Mouse (Mus musculus) kidney, adult 2 months (tissue): ENCODE results near the gene Il11. TPM values are rescaled to one million over a fixed set of nuclear protein-coding genes. Genes with fewer than 3 reads are reported as not detected.

Experiments used
- DNase-seq: peaks from one replicate; pipeline ENCODE4 v3.0.0; 2021
- H3K27ac ChIP-seq: fragments of 200-500 bp; 2 replicates; pipeline ENCODE4 v1.5.1; 2012; ENCODE audit warnings: low read depth, low read length, control low read depth, inconsistent platforms; ENCODE audit not compliant: insufficient read depth
- H3K27me3 ChIP-seq: fragments of 200-500 bp; replicated peaks from 2 replicates; pipeline ENCODE4 v1.6.1; 2012; ENCODE audit warnings: mild to moderate bottlenecking, moderate library complexity, low read length, inconsistent platforms; ENCODE audit not compliant: control insufficient read depth, insufficient read depth
- H3K36me3 ChIP-seq: fragments of 200-500 bp; 2 replicates; pipeline ENCODE4 v1.6.1; 2012; ENCODE audit warnings: mild to moderate bottlenecking, moderate library complexity, low read length, inconsistent platforms; ENCODE audit not compliant: control insufficient read depth, insufficient read depth
- H3K4me1 ChIP-seq: fragments of 200-500 bp; 2 replicates; pipeline ENCODE4 v1.6.1; 2011; ENCODE audit warnings: low read length; ENCODE audit not compliant: control insufficient read depth, insufficient read depth
- H3K4me3 ChIP-seq: fragments of 200-500 bp; 2 replicates; pipeline ENCODE4 v1.5.1; 2011; ENCODE audit warnings: mild to moderate bottlenecking, low read depth, low read length, control low read depth; ENCODE audit not compliant: insufficient read depth
- CTCF ChIP-seq: fragments of 200-500 bp; conservative IDR thresholded peaks from 2 replicates; pipeline ENCODE4 v1.5.1; 2011; ENCODE audit warnings: low read depth, mild to moderate bottlenecking, control low read depth, low read length, moderate library complexity, mixed read lengths; ENCODE audit not compliant: insufficient read depth, insufficient read length
- POLR2A ChIP-seq: fragments of 200-500 bp; IDR thresholded peaks from one replicate; pipeline ENCODE4 v1.6.1; 2011; ENCODE audit warnings: low read depth, low read length, control low read depth
- WGBS: fragments of 180-500 bp; shearing (Covaris S2); methylation state at CpG from one replicate; pipeline ENCODE4 v1.1.7; 2018; 5-methylcytosine and 5-hydroxymethylcytosine counted together
- polyA plus RNA-seq: library from polyadenylated mRNA; depleted of rRNA; stranded (reverse); fragments of >200 nt; gene quantifications from 2 replicates; pipeline ENCODE4 v1.2.3, GENCODE M21; 2012

Gene Il11
- polyA plus RNA-seq, 1 experiment = 0.13 TPM

DNA sequence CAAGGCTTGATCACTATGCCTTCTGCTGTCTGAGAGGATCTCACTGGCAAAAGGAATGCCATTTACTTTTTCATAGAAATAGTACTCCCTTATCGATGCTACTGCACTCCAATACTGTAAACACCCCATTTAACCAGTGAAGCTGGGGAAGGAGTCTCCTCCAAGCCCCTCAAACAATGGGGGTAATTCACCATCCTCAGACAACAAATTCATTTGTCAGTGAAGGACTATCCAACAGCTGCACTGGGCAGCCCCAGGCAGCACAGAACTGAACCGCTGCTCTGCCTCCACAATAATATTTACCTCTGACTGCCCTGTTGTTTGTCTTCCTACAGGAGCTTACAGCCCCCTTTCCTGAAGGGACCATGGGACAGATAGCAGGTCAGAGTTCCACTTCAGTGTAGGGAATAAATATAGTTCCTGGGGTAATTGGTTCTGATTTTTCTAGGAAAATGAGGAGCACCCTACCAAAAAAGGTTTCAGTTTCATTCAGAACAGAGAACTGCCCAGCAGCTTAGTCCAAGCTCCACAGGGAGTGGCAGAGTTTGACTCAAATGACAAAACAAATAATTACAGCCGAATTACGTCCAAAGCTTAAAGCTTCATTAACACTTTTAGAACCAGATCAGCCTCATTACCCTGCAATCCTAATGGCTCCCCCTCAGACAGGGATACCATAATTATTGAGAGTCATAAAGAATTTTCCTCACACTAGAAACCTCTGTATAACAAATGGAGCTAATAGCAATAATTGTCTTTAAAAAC lies 17.5 kb downstream of the Il11 start:
- DNase-seq = no peak
- no peak overlapping the region for H3K27ac ChIP-seq
- TF ChIP-seq POLR2A = no peak
- TF ChIP-seq CTCF = no peak
- no peak overlapping the region for H3K4me3 ChIP-seq
- H3K36me3 ChIP-seq = no peaks in the 10 kb centered on the region
- H3K4me1 ChIP-seq = no peaks in the 10 kb centered on the region
- 25% methylated on average over 4 of the region's 4 CpGs for WGBS
- no peaks in the 10 kb centered on the region for H3K27me3 ChIP-seq

- Histone ChIP-seq H3K27me3 (no peaks in the 10 kb centered on the region), H3K36me3 (no peaks in the 10 kb centered on the region), H3K27ac (no peak overlapping the region), H3K4me3 (no peak overlapping the region), H3K4me1 (no peaks in the 10 kb centered on the region)
- 45% methylated on average over 1 of the region's 1 CpGs for WGBS
- TF ChIP-seq CTCF (no peak), POLR2A (no peak)
- DNase-seq = no peak
These were observed 23.0 kb downstream of the Il11 start for GRCm38 (mm10) chr7:4759670-4760069.

DNA sequence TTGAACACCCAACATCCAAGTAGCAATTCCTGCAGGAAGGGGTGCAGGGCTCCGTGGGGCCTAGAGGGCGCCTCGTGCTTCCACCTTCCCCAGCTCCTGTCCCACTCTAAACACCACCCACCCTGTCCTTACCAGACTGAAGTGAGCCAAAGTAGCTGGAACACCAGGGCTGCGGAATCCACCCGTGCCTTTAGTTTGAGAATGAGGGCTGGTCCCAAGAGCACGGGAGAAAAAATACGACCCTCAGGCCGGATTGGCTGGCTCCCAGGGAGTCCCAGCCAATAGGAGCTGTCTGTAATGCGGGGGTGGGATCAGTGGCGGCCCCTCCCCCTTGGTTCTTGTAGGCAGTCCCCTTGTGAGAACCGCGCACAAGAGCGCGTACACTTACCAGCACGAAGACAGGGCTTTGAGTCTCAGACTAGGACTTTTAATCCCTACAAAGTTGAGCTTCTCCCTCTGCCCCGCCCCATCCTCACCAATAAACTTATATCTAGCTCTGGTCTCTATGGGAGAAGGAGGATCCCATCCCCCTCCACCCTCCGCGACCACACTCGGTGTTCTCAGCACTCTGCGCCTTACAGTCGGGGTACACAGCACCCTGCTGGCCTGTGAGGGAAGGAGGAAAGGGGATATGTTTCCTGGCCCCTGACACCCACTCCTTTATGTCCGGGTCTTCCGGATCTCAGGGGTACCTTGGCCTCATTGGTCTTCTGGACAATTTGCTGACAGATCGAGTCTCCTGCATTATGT lies 29.7 kb downstream of the Il11 start, which contains the start of gene Cox6b2:
Cox6b2 (minus strand) TSS at position 274 of the 750 bp plus-strand sequence.
- Histone ChIP-seq H3K36me3 (no peaks in the 10 kb centered on the region), H3K4me1 (peaks cover 5% of the 10 kb centered on the region; the same call in 1 of the 2 replicates), H3K4me3 (peak within 1 kb of the TSS; percentile 28), H3K27ac (no peak within 1 kb of the TSS), H3K27me3 (no peaks in the 10 kb centered on the region)
- no peak for TF ChIP-seq CTCF
- TF ChIP-seq POLR2A = no peak
- WGBS = 6% methylated on average over 24 of the region's 24 CpGs
- DNase-seq = peak; percentile 83

DNA sequence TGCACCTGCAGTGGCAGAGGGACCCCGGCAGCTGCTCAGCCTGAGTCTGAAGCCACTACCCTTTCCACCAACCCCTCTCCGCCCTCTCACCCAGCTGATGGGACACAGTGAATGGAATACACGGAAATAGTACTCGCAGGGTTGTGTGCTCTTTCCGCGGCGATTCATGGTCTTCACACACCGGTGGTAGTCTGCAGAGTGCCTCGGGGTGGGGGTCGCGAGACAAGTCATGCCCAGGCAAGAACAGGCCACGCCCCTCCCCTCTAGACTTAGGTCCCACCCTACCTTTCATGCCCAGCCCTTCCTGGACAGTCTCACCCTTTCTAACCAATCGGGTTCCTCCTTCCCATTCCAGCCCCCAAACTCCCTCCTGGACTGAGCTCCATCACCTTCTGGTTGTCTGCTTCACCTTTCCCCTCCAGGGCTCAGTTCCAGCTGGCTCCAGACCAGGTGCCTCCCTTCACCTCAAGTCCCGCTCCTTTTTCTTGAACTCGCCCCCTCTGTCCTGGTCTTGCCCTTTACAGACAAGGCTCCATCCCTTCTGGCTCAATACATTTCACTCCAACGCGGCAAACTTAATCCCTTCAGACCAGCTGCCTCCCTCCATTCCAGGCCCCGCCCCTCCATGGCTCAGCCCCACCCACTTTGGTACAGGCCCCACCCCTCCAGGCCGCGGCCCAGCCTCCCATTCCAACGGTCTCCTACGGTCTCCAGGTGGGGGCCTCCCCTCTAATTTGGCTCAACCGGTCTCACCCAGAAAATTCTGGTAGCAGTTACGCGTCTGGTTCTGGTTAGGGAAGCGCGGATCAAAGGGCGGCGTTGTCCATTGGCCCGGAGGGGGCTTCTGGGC lies 30.5 kb downstream of the Il11 start:
- Histone ChIP-seq H3K27me3 (no peaks in the 10 kb centered on the region), H3K36me3 (no peaks in the 10 kb centered on the region), H3K4me1 (peaks cover 5% of the 10 kb centered on the region; the same call in 1 of the 2 replicates), H3K27ac (no peak overlapping the region), H3K4me3 (peak overlapping the region; percentile 28)
- DNase-seq = peak; percentile 58
- TF ChIP-seq POLR2A (no peak), CTCF (no peak)
- WGBS = 2% methylated on average over 30 of the region's 30 CpGs

- no peaks in the 10 kb centered on the region for H3K27me3 ChIP-seq
- H3K27ac ChIP-seq = no peak overlapping the region
- no peak for TF ChIP-seq CTCF
- no peak for TF ChIP-seq POLR2A
- DNase-seq = no peak
- H3K36me3 ChIP-seq = no peaks in the 10 kb centered on the region
- 54% methylated on average over 2 of the region's 2 CpGs for whole genome bisulfite sequencing
- H3K4me1 ChIP-seq = peaks cover 5% of the 10 kb centered on the region; the same call in 1 of the 2 replicates
- H3K4me3 ChIP-seq = no peak overlapping the region
These were observed 33.5 kb downstream of the Il11 start for GRCm38 (mm10) chr7:4749169-4749568.

DNA sequence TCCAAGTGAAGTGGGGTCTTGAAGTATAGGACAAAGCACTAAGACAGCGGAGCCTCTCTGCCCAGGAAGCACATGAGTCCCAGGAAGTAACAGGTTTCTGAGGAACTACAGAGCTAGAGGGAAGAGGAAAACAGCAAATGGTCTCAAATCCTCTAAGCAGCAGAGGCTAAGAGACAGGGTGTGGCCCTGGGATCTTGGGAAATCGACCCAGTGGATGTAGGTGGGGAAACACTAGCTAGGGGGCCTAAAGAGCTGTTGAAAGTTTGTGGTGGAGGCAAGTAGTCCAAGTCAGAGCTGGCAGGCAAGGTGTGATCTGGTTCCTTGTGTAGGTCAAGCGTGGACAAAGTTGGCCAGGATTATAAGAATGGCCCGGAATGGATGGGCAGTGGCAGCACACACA lies 34.3 kb downstream of the Il11 start:
- TF ChIP-seq POLR2A (no peak), CTCF (no peak)
- H3K27ac ChIP-seq = no peak overlapping the region
- no peak for DNase-seq
- peaks cover 5% of the 10 kb centered on the region; the same call in 1 of the 2 replicates for H3K4me1 ChIP-seq
- no peaks in the 10 kb centered on the region for H3K27me3 ChIP-seq
- no peaks in the 10 kb centered on the region for H3K36me3 ChIP-seq
- no peak overlapping the region for H3K4me3 ChIP-seq
- WGBS = 73% methylated on average over 4 of the region's 4 CpGs
